Mouse (Mus musculus): ENCODE measurements around the gene Arrdc2.

The Arrdc2 gene

GRCm38 (mm10) chr8:70789046-70789445 lies 50.5 kb downstream of the Arrdc2 start:
- no peak for DNase-seq (ENCODE audit: low read depth, low spot score)

GRCm38 (mm10) chr8:70787941-70788667 lies 51.4 kb downstream of the Arrdc2 start:
- no peak for DNase-seq (ENCODE audit: low read depth, low spot score)

- no peak for DNase-seq (ENCODE audit: low read depth, low spot score)
Measured at GRCm38 (mm10) chr8:70787051-70787445, 52.5 kb downstream of the Arrdc2 start.

GRCm38 (mm10) chr8:70786291-70787050 lies 53.0 kb downstream of the Arrdc2 start:
- no peak for DNase-seq (ENCODE audit: low read depth, low spot score)

Measured in A20 (cell line).